Mouse (Mus musculus) heart, embryonic 10.5 days (tissue): ENCODE results near the gene Tagln. TPM values are rescaled to one million over a fixed set of nuclear protein-coding genes. Genes with fewer than 3 reads are reported as not detected.

Experiments used
- DNase-seq: peaks from one replicate; pipeline ENCODE4 v3.0.0-alpha.2; 2017; ENCODE audit warnings: low spot score
- H3K27ac ChIP-seq: fragments of 300-500 bp; sonication (generic); 2 replicates; pipeline ENCODE4 v1.5.1; 2016; ENCODE audit warnings: mild to moderate bottlenecking
- H3K27me3 ChIP-seq: fragments of 300-500 bp; sonication (generic); 2 replicates; pipeline ENCODE4 v1.6.1; 2016; ENCODE audit warnings: mild to moderate bottlenecking; ENCODE audit not compliant: poor library complexity, insufficient read depth, severe bottlenecking
- H3K36me3 ChIP-seq: fragments of 300-500 bp; sonication (generic); 2 replicates; pipeline ENCODE4 v1.6.1; 2016; ENCODE audit warnings: mild to moderate bottlenecking, moderate library complexity
- H3K4me1 ChIP-seq: fragments of 300-500 bp; sonication (generic); 2 replicates; pipeline ENCODE4 v1.6.1; 2016; ENCODE audit warnings: mild to moderate bottlenecking
- H3K4me3 ChIP-seq: fragments of 300-500 bp; sonication (generic); 2 replicates; pipeline ENCODE4 v1.5.1; 2016; ENCODE audit warnings: mild to moderate bottlenecking, moderate library complexity
- H3K9me3 ChIP-seq: fragments of 300-500 bp; sonication (generic); 2 replicates; pipeline ENCODE4 v1.6.1; 2016; ENCODE audit warnings: mild to moderate bottlenecking, moderate library complexity
- WGBS: fragments of 180-500 bp; shearing (Covaris S2); methylation state at CpG from one replicate; pipeline ENCODE4 v1.1.7; 2016; 5-methylcytosine and 5-hydroxymethylcytosine counted together
- polyA plus RNA-seq: library from polyadenylated mRNA; unstranded; fragments of >200 nt; fragmentation: Nextera tagmentation; extraction: Ambion mirVana; gene quantifications from 2 replicates; pipeline ENCODE4 v1.2.1, GENCODE M21; 2016

The Tagln gene
- polyA plus RNA-seq, 1 experiment from 2014 or later, result 303 TPM

DNA sequence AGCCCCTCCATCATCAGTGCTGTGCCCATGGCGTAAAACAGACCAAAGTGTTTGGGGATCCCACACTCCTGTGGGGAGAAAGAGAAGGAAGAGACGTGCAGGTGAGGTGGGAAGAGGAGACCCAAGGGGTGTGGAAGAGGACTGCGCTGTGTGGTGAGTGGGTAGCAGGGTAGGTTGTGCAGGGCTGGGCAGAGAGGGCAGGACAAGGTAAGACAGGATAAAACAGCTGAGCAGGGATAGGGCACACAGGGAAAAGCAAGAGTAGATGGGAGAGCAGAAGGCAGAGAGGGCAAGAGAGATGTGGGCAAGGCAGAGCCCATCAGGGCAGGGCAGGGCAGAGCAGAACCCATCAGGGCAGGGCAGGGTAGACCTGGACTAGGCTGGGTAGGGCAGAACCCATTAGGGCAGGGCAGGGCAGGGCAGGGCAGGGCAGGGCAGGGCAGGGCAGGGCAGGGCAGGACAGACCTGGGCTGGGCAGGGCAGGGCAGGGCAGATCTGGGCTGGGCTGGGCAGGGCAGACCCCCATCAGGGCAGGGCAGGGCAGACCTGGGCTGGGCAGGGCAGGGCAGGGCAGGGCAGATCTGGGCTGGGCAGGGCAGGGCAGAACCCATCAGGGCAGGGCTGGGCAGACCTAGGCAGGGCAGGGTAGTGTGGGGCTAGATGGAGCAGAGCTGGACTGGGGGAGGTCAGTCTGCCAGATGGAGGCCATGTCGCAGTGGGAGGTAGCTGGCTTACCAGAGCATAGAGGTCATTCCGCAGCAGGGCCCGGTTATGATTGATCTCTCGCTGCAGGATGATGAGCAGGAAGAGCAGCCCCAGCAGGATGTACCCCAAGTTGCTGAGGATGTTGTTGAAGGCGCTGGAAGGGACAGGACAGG lies 8.0 kb upstream of the Tagln start:
- WGBS, result 92% methylated on average over 8 of the region's 8 CpGs

GRCm38 (mm10) chr9:45942916-45943315 lies 7.1 kb upstream of the Tagln start:
- Histone ChIP-seq H3K4me3 (no peak overlapping the region), H3K9me3 (no peaks in the 10 kb centered on the region), H3K27ac (no peak overlapping the region), H3K36me3 (peaks cover 94% of the 10 kb centered on the region), H3K27me3 (no peaks in the 10 kb centered on the region), H3K4me1 (0 out of 2 replicates have a peak, but pooled peaks cover 4% of the 10 kb centered on the region)
- 92% methylated on average over 8 of the region's 8 CpGs for whole genome bisulfite sequencing
- DNase-seq, result no peak

More for the DNA sequence above, 8.0 kb upstream of the Tagln start:
- Histone ChIP-seq H3K4me3 (no peak overlapping the region), H3K9me3 (no peaks in the 10 kb centered on the region), H3K36me3 (peaks cover 94% of the 10 kb centered on the region), H3K27me3 (no peaks in the 10 kb centered on the region), H3K27ac (no peak overlapping the region), H3K4me1 (0 out of 2 replicates have a peak, but pooled peaks cover 4% of the 10 kb centered on the region)
- no peak for DNase-seq

DNA sequence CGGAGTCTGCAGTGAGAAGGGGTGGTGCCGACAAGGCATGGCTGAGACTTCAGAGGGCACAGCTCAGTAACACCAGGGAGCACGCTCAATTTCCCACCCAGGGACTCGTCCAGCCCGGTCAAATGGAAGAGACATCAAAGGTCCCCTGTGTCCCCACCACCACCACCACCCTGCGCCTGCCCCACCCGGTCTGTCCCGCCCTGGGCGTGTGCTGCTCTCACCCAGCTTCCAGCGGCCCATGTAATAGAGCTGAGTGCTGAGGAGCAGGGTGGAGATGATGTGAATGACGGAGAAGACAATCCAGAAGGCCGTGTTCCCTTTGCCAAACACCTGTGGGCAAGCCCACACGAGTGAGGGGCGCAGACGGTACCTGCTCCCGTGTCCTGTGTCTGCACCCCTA lies 6.6 kb upstream of the Tagln start:
- WGBS, result 88% methylated on average over 16 of the region's 16 CpGs
- Histone ChIP-seq H3K27me3 (no peaks in the 10 kb centered on the region), H3K27ac (no peak overlapping the region), H3K4me1 (0 out of 2 replicates have a peak, but pooled peaks cover 4% of the 10 kb centered on the region), H3K4me3 (no peak overlapping the region), H3K36me3 (peaks cover 94% of the 10 kb centered on the region), H3K9me3 (no peaks in the 10 kb centered on the region)
- no peak for DNase-seq

GRCm38 (mm10) chr9:45941329-45941888 lies 5.6 kb upstream of the Tagln start:
- H3K4me1 ChIP-seq, result peaks cover 9% of the 10 kb centered on the region; the same call in 1 of the 2 replicates
- 61% methylated on average over 18 of the region's 18 CpGs for WGBS
- peaks cover 85% of the 10 kb centered on the region for H3K36me3 ChIP-seq
- H3K9me3 ChIP-seq, result no peaks in the 10 kb centered on the region
- DNase-seq, result peak; percentile 86
- H3K27me3 ChIP-seq, result no peaks in the 10 kb centered on the region
- no peak overlapping the region for H3K27ac ChIP-seq
- H3K4me3 ChIP-seq, result no peak overlapping the region

DNA sequence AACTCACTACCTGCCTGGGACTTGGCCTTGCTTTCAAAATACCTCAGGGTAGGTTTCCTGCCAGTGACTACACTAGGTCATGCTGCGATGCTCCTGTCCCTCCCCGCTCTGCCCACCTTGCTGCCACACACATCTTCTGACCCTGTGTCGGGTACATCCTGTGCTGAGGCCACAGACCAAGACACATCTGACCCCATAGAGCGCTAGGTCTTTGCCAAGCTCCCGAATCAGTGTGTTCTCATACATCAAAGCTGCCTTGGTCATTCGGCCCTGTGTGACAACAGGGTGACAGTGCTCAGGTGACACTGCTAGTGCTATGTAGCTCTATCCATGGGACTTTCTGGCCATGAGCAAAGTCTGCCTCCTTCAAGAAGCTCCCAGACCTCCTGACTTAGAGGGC lies 3.9 kb upstream of the Tagln start:
- Histone ChIP-seq H3K36me3 (peaks cover 69% of the 10 kb centered on the region), H3K4me3 (no peak overlapping the region)
- 93% methylated on average over 6 of the region's 6 CpGs for WGBS

GRCm38 (mm10) chr9:45938952-45939637 lies 3.2 kb upstream of the Tagln start:
- peaks cover 62% of the 10 kb centered on the region for H3K36me3 ChIP-seq
- H3K4me3 ChIP-seq, result no peak overlapping the region

More for the DNA sequence above, 3.9 kb upstream of the Tagln start:
- no peaks in the 10 kb centered on the region for H3K9me3 ChIP-seq
- no peak overlapping the region for H3K27ac ChIP-seq
- no peaks in the 10 kb centered on the region for H3K27me3 ChIP-seq
- DNase-seq, result no peak
- peaks cover 23% of the 10 kb centered on the region for H3K4me1 ChIP-seq

GRCm38 (mm10) chr9:45938088-45938487 lies 2.2 kb upstream of the Tagln start:
- Histone ChIP-seq H3K36me3 (peaks cover 52% of the 10 kb centered on the region), H3K9me3 (no peaks in the 10 kb centered on the region), H3K27me3 (no peaks in the 10 kb centered on the region), H3K4me1 (peaks cover 40% of the 10 kb centered on the region), H3K4me3 (no peak overlapping the region), H3K27ac (no peak overlapping the region)
- 90% methylated on average over 8 of the region's 8 CpGs for WGBS
- DNase-seq, result no peak

More at GRCm38 (mm10) chr9:45938952-45939637, 3.2 kb upstream of the Tagln start:
- Histone ChIP-seq H3K9me3 (no peaks in the 10 kb centered on the region), H3K27me3 (no peaks in the 10 kb centered on the region), H3K27ac (no peak overlapping the region), H3K4me1 (peaks cover 30% of the 10 kb centered on the region)
- WGBS, result 82% methylated on average over 15 of the region's 15 CpGs
- DNase-seq, result no peak

DNA sequence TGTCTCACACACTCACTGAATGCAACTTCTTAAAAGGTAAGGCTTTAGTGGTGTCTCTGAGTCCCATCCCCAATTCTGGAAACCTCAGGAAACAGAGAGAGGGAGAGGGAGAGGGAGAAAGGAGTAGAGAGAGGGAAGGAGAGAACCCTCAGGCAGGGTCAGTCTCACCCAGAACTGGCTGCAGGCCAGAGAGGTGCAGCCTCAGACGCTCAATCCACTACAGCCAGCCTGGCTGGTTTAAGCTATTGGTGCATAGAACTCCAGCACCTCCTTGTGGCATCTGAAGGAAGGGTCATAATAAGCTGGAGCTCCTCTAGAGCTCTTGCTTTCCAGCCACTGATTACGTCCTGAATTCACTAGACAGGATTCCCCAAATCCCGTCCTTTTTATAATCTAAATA lies 1.0 kb upstream of the Tagln start:
- Histone ChIP-seq H3K27ac (peak overlapping the region; percentile 88), H3K36me3 (peaks cover 47% of the 10 kb centered on the region), H3K4me1 (peaks cover 51% of the 10 kb centered on the region), H3K27me3 (no peaks in the 10 kb centered on the region), H3K9me3 (no peaks in the 10 kb centered on the region), H3K4me3 (no peak overlapping the region)
- 18% methylated on average over 3 of the region's 3 CpGs for WGBS
- DNase-seq, result peak; percentile 85

DNA sequence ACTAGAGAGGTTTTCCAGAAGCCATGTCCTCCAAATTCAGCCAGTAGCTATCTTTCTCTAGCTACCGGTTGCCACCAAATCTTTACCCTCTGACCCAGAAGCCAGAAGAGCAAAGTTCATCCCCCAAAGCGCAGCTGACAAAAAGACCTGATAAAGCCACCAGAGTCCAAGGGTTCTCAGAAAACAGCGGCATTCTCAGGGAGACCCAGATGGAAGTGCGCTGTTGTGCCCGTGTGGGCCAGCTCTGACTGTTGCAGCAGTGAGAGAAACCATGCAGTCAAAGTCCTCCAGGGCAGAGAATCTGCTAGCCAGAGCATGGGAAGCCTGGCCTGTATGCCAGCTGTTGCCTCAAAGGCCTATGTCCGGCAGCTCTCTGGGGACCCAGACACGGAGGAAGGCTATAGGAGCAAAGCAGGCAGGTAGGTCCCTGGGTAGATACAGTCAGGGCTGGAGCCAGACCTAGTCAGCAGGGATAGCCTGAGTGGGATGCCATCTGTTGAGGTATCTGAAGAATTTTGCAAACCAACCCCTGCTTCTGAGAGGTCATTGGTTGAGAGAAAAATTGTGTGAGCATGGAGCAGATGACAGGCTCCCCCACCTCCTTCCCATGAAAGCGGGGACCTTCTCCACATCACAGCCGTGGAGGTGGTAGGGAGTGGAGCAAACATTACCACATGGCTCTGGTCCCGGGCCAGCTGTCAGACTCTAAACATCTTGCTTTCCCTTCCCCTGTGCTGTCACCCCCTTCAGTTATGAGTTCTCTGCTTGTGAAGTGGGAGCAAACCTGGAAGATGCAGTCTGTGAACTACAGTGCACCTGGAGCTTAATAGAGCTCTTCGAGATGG lies 3.1 kb downstream of the Tagln start:
- whole genome bisulfite sequencing, result 55% methylated on average over 11 of the region's 11 CpGs
- H3K4me3 ChIP-seq, result peak overlapping the region; percentile 40

DNA sequence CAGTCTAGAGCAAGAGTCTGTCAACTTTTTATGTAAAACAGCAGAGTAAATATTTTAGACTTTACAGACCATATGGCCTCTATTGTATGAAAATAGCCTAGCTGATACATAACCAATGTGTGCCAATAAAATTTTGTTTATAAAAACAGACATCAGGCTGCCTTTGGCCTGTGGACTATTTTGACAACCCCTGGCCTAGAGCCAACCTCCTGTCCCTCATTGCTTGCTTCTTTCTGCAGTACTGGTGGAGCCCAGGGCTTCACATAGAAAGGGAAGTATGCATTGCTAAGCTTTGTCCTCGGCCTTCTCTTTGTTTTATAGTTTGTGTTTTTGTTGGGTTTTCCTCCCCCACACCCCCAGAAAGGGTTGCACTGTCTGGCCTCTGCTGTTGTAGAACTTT lies 3.9 kb downstream of the Tagln start:
- Histone ChIP-seq H3K9me3 (no peaks in the 10 kb centered on the region), H3K27ac (peak overlapping the region; percentile 53; the same call in 1 of the 2 replicates), H3K4me1 (peaks cover 48% of the 10 kb centered on the region), H3K4me3 (no peak overlapping the region), H3K36me3 (peaks cover 54% of the 10 kb centered on the region), H3K27me3 (no peaks in the 10 kb centered on the region)
- DNase-seq, result no peak
- 59% methylated on average over 1 of the region's 1 CpGs for WGBS

More for the DNA sequence above, 3.1 kb downstream of the Tagln start:
- peaks cover 48% of the 10 kb centered on the region for H3K4me1 ChIP-seq
- H3K27me3 ChIP-seq, result no peaks in the 10 kb centered on the region
- DNase-seq, result no peak
- H3K27ac ChIP-seq, result peak overlapping the region; percentile 53
- no peaks in the 10 kb centered on the region for H3K9me3 ChIP-seq
- peaks cover 50% of the 10 kb centered on the region for H3K36me3 ChIP-seq

GRCm38 (mm10) chr9:45929285-45929684 lies 6.6 kb downstream of the Tagln start:
- H3K4me3 ChIP-seq, result no peak overlapping the region
- no peak overlapping the region for H3K27ac ChIP-seq
- H3K27me3 ChIP-seq, result no peaks in the 10 kb centered on the region
- peaks cover 68% of the 10 kb centered on the region for H3K36me3 ChIP-seq
- H3K4me1 ChIP-seq, result peaks cover 23% of the 10 kb centered on the region
- no peak for DNase-seq
- WGBS, result 87% methylated on average over 5 of the region's 5 CpGs
- no peaks in the 10 kb centered on the region for H3K9me3 ChIP-seq

DNA sequence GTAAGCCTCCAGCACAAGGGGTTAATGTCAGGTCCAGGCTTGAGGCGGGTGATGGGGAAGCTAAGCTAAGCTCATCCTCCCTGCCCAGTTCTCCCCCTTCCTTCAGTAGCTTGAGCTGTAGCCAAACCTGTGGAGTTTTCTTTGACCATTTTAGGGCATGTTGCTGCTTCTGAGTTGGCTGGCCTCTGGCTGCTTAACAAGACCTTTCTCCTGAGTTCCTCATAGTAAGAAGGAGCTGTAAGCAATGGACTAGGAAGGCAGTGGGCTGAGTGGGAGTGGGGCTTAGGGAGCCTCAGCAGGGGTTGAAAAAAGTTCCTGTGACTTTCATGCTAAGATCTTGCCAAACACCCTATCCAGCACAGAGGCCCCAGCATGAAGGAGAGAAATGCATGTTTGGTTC lies 16.0 kb downstream of the Tagln start:
- Histone ChIP-seq H3K4me1 (no peaks in the 10 kb centered on the region), H3K27me3 (no peaks in the 10 kb centered on the region), H3K27ac (no peak overlapping the region), H3K4me3 (no peak overlapping the region), H3K36me3 (peaks cover 84% of the 10 kb centered on the region), H3K9me3 (no peaks in the 10 kb centered on the region)
- 55% methylated on average over 1 of the region's 1 CpGs for WGBS
- DNase-seq, result no peak
